Mouse (Mus musculus) cerebellum, postnatal 36 days (tissue): ENCODE measurements around the gene Lcn12.
A peak's percentile ranks its signal among the peaks of the same experiment; 100 is the strongest.

Experiments used
- DNase-seq, 2 experiments: peaks; one replicate each; pipeline ENCODE4 v3.0.0; 2021 to 2022; ENCODE audit warnings: mixed read lengths in 2 of 2

Gene Lcn12

DNA sequence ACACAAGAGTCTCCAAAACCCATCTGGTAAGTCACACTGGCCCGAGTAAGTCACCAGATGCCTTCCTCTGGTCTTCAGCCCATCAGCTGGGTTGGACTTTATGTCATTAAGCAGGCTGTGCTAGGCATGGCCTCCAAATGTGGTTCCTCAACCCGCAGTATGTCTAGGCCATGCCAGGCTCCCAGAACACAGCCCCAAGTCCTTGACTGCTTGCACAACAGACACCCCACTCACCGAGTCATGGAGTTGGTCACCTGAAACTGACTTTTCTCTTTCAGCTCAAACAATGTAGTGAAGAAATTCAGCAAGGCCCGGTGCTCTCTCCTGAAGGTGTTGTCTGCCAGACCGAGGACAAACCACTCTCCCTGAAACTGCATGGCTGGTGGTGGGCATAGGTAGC is 723 bp downstream of the Lcn12 start:
- DNase-seq: no peak

DNA sequence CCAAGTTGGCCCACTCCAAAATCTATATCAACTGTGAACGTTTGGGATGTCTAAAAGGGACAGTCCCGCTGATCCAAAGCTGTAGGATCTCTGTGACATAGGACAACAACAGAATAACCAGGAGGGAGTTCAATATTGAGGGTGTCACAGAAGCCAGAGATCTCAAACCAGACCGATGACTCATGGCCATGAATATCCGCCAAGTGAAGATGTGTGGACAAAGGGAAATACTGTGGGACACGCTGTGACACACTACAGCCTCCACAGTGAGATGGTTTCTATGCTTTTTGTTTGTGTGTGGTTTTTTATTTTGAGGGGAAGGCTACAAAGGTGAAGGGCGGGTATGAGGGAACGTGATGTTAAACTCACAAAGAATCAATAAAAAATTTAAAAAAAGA is 5.0 kb downstream of the Lcn12 start:
- DNase-seq: peak; percentile 41 to 69

DNA sequence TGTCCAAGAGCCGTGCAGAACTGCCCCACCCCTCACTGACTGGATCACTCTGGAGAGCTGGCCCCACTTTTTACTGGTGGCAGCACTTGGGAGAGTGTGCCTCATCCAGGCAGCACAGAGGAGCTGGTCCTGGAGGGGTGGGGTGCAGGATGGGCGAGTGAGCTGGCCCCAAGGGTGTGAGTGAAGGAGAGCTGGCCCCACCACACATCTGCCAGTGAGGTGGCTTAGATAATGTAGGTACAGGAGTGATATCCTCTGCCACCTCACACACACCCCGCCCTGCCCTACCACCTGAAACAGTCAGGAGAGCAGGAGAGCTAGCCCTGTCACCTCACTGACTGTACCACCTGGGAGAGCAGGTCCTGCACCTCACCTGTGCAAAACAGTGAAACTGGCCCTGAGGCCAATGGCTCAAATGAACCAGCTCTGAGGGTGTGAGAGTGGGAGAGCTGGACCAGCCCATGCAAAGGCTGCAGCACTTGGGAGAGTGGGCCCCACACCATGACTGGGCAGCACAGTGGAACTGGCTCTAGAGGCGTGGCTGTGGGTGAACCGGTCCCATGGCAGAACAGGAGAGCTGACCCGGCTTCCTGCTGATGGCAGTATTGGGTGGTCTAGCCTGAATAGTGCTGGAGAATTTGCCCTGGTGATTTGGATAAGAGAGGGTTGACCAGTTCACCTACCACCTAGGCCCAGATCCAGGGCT is 5.6 kb downstream of the Lcn12 start:
- no peak for DNase-seq

DNA sequence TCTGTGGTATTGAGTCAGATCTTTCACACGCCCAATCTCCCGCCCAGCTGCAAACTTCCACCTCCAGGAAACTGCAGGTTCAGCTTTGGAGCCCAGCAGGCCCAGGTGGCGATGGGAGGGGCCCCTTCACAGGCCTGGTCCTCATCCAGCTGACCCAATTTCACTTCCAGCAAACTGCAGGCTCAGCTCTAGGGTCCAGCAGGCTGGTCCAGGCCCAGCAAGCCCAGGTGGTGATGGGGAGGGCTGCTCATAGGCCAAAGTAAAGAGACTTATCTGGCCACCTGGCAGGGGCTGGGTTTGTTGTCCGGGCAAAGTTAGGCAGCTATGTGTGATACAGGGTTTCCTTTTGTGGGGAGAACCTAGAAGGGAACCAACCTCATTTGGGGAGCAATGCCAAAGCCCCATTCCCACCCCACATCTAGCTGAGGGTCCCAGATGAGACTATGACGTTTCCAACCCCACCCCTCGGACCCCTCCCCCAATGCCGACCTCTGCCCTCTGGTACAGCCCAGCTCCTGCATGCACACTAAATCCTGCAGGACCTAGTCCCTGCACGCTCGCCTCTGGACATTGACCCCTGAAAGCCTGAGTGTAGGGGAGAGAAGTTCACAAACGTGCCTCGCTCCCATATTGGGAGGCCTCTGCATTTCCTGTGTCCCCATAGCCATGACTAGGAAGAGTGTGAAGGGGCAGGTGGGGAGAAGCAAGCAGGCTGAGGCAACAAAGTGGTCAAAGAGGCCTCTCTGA is 8.6 kb downstream of the Lcn12 start:
- DNase-seq: peak; percentile 95 to 96

DNA sequence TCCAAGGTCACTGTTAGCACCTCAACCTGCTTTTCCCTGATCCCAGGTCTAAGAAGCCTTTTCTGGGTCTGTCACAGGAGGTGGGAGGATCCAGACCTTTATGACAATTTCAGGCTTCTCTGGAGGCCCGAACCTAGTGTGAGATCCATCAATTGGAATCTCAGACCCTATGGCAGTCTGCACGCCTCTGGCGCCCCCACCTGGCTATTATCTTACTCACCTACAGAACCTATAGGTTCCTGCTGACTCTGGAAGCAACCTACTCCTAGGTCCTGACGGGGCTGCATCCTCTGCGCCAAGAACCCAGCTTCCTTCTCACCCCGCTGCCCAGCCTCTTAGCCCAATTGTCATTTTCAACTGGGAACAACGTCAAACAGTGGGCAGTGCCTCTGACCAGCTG is 10.7 kb downstream of the Lcn12 start:
- peak; percentile 71 to 74 for DNase-seq

DNA sequence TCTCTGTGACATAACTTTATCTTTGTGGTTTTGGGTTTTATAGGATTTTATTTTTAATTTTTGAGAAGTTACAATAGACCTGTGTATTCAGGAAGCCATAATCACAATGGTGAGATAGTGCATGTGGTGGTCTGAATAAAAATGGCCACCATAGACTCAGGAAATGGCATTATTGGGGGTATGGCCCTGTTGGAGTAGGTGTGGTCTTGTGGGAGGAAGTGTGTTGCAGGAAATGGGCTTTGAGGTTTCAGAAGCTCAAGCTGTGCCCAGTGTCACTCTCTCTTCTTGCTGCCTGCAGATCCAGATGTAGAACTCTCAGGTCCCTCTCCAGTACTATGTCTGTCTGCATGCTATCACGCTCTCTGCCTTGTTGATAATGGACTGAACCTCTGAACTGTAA is 13.2 kb downstream of the Lcn12 start:
- DNase-seq: no peak

DNA sequence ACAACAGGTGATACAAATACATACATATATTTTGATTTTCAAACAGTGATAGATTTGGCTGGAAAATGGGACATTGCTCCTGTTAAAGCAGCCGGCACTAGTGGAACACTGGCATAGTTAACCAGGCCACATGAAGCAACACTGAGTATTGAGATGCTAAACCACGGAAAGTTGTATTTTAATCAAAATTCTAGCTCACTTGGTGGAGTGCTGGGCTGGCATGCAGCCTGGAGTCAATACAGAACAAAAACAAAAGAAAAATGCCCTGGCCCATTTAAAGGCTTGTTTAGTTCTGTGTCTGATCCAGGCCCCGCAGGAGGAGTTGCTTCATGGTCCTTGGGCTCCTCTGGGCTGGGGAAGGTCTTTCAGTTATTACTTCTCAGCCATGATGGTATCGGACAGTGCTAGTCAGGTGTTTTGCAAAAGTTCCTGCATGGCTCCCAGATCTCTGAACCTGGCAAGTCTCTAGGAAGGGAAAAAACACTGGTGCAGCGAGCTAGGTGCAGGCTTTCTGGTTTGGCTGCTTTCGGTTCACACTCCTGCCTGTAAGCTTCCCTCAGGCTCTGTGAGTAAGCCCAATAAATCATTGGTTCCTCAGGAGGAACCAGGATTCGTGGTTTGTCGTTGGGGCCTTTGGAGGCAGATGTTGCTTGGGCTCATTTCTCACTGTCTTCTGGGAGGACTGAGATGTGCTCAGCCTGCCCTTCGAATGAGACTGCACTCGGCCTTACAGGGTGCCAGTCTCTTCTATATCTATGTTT is 14.0 kb downstream of the Lcn12 start:
- DNase-seq: no peak

DNA sequence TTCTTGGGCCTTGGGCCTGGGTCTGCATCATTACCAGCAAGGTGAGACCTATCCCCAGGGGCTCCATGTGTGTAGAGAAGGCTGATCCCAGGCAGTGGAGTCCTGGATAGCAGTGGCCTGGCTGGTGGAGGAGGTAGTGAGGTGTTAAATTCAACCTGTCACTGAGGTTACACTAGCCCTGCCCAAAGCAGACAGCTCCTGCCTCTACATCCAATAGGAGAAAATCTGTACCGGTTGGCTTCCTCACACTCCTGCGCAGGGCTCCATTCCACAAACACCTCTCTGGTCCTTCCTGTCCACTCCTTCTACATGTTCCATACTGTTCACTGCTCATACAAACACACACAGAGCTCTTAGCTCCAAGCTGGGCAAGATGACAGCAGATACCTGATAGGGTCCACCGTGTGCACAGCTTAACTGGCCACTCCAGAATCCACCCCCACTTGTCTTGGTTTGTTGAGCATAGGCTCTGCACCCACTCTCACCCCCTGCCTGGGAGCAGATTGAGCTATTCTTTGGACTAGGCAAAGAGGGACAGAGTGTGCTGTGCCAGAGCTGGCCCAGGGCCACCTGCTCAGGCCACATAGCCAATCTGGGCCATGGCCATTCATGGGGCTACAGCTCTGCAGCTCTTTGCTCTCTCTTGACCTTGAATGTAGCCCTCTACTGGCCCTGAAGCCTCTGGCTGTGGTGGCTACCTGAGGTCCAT is 15.6 kb downstream of the Lcn12 start:
- peak; percentile 96 to 97 for DNase-seq

DNA sequence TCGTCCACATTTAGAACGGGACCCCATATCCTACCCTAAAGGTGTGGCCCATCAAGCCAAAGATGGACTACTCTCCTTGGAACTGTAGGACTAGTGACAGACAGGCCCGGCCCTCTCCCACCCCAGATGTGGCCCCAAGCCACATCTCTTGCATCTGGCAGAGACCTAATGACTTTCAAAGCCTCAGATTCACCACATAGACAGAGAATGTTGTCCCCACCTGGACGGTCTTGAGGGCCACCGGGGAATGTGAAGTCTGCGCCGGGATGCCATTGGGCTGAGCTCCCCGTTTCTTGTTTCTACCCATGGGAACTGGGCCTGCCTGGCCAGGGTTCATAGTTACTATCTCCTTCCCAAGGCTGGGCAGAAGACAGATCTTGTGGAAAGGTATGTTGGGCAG is 16.2 kb downstream of the Lcn12 start:
- DNase-seq: peak in 1 of 2 experiments; percentile 34

DNA sequence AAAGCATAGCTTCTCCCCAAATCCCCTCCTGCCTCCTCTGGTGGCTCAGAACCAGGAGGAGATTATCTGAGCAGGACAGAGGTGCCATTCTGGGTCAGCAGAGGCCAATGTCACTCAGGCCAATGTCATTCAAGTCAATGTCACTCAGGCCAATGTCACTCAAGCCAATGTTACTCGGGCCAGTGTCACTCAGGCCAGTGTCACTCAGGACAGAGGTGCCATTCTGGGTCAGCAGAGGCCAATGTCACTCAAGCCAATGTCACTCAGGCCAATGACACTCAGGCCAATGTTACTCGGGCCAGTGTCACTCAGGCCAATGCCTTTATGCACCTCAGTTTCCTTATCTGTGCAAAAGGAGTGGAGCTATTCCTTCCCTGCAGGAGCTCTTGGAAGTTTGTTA is 21.2 kb downstream of the Lcn12 start:
- DNase-seq: no peak

DNA sequence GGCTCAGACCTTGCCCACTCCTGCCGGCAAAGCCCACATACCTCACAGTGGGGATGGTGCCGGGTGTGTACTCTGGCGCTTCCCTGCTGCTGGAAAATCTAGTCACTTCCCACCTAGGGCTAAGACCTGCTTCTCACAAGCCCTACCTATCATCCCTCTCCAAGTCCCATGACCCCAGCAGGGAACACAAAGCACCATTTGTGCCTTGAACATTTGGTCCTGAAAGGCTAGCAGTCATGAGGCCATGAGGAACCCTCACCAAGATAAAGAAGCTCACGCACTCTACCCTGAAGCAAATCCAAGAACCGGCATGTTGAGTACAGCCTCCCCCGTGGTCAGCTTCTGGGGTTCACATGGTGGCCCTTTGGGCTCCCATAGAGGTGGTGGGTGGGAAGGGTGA is 23.7 kb downstream of the Lcn12 start, which contains the start of gene Ptgds:
Gene Ptgds, minus strand, starts transcription at position 78 of the 400 bp plus-strand sequence.
- DNase-seq: no peak

DNA sequence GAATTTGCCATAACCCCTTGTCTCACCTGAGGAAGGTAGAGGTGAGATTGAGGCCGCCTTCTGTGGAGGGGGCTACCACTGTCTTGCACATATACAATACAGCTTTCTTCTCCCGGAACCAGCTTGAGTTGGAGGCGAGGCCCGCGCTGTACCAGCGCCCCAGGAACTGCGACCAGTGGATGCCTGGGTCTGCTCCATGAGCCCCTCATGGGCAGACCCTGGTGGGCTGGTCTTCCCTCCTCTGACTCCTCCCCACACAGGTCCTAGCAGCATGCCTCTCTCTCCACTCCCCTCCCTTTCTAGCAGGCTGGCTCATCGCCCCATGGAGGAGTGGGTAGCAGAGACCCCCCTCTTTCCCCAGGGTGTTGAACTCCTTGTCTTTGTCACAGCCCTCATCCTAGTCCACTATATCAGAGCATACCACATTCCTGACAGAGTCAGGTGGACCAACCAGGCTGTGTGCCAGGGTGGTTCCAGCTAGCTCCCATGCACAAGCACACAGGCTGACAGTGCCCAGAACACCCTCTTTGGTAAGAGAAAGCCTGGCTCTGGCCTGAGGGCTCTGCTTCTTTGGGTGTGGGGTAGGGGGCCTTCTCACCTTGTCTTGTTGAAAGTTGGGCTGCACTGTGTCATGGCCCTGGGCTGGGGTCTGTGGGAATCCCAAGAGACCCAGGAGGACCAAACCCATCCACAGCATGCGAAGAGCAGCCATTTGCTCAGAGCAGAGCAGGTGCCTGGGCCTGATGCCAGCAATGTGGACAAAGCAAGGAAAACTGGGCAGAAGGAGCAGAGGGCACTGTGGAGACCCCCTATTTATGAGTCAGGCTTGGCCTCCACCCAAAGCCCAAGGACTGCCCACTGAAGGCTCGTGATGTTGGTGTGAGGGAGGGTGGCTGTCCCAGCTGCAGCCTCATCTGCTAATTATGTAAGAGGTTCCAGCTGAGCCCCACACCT is 24.5 kb downstream of the Lcn12 start:
- DNase-seq: peak; percentile 64 to 68

DNA sequence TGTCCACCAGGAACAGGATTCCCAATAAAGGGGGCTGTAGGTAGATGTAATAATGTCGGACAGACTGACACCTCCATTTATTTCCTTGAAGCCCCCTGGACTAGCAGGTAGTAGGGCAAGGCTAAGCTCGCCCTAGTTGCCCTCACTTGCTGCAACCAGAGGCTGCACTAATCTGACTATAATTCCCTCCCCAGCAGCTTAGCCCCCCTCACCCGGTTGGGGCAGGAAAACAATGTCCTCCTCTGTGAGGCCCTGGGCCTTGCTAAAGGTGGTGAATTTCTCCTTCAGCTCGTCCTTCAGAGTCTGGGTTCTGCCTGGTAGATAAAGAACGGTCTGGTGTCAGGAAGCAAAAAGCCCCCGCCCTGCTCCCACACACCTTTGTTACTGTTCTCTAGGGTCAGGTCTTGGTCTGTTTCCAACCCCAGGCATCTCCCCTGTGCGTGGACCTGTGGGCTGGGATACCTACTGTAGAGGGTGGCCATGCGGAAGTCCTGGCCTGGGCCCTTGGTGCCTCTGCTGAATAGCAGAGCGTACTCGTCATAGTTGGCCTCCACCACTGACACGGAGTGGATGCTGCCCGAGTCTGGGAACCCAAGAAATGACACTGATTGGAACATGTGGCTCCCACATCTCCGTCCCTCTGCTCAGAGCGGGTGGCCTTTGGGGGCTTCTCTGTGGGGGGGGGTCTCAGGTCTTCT is 26.0 kb downstream of the Lcn12 start:
- no peak for DNase-seq

DNA sequence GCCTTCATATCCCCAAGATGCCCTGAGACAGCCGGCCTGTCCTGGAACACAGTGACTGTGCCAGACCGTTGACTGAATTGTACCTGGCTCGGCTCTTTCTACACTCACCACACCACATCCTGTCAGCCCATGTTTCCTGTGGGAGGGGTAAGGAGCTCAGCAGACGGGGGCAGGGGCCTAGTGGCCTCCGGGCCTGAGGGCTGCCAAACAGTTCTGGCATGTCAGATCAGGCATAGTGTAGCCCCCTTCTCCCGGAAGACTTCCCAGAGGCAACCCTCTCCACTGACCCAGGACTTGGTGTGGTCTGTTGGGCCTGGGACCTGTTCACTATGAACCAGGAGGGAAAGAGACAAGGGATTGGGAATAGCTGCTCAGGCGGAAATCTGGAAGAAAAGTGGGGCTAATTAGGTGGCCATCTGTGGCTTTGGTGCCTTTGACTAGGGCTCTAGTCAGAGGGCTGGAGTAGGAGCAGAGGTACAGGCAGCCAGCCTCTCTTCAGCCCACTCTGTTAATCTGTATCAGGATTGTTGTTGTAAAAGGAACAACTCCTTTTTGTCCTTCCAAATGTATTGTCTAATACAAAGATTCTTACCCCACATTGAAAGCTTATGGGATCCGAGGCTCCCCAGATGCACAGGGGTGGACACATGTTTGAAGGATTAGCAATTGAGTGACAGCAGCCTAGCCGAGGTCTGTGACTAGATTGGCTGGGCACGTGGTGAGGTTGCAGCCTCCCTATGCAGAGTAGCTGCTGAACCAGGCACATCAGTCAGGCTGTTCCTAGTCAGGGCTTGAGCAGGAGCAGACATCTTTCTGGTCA is 27.7 kb downstream of the Lcn12 start:
- DNase-seq: peak in 1 of 2 experiments; percentile 33

DNA sequence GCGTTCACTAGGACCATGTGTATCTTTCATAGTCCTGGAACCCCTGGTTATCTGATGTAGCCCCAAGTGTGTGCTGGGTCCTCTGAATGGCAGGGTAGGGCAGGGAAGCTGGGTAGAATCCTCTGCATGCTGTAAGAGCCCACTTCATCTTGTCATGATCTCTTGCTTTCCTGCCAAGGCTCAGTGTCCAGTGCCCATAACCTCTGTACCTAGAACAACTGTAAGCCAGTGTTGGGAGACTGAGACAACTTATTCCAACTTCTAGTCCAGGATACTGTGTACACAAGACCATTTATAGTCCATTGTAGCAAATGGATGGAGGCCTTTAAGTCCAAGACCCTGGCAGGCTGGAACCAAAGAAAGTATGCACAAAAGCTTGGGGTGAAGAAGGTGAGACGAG is 28.5 kb downstream of the Lcn12 start:
- no peak for DNase-seq

DNA sequence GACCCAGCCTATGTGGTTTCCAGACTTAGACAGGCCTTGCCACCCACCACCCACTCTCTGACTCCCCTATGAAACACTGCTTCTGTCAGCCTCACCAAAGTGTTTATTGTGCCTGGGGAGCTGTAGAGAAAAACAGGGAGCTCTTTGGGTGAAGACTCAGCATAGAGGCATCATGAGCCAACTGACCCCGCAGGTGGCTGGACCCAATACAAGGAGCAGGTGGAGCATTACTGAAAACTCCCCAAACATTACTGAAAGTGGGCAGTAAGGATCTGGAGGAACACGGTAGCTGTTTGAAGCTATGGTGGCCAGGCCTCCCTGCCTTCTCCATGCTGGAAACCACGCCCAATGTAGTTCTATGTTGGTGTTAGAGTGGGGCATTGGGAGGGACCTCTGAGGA is 30.1 kb downstream of the Lcn12 start:
- DNase-seq: peak; percentile 64 to 66

DNA sequence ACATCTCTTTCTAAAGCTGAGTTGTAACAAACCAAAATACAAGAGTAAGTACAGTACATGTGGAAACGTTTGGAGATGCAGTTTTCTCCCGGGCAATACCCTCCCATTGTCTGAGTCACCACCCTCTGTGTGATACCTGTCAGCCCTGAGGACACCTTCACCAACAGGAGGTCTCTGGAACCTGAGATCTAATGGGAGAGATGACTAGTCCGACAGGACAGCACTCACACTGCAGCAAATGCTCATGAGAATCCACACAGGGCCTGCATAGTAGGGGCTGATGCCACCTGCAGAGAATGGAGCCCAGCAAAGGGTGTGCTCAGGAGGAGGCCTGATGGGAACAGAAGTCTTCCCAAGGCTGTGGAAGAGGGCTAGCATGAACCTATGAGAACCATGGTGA is 32.3 kb downstream of the Lcn12 start:
- DNase-seq: peak in 1 of 2 experiments; percentile 28

DNA sequence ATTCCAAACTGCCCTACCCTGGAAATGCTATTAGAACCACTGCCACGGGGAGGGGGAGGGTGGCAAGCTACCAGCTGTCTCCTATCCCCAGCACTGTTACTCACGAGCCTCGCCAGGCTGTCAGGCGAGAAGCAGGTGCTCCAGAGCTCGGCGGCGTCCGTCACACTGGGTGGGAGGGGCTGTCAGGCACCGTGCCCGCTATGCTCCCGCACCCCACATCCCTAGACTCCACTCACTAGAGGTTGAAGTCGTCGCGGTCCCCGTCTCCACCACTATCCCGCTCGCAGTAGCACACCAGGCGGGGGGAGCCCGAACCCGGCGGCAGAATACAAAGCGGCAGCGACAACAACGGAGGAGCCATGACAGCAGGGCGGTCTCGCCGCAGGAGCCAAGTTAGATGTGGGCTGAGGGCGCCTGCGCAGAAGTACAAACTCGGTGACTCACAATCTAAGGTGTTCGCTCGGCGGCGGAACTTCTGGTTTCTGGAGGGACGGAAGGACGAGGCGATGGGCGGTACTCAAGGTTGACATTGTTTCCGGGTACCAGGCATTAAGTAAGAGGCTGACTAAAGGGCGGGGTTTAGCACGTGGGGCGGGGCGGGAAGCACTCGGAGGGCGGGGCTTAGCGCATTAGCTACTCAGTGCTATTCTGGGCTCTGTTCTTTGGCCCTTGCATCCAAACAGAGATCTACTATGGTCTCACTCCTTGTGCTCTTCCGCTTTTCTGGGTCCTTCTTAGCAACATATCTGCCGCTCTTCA is 33.0 kb downstream of the Lcn12 start, which contains the start of gene Paxx:
Gene Paxx, minus strand, starts transcription at position 544 of the 759 bp plus-strand sequence.
- peak; percentile 92 to 94 for DNase-seq

DNA sequence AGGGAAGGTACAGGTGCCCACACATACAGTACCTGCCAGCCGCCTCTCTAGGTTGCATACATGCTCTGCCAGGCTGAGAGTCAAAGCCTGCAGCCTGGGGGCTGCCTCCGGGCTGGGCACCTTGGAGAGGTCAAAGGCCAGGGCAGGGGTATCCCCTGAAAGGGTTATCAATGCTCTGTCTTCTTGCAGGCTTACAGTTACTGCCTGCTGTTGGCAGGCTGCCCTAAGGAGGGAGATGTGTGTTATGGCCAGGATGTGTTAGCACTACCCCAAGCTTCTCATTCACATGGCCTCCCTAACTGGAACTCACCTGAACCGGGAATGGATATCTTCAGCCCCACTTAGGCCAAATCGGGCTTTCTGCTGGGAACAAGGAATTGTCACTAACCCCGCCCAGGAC is 33.6 kb downstream of the Lcn12 start:
- DNase-seq: peak in 1 of 2 experiments; percentile 51
